Mouse (Mus musculus): ENCODE measurements around the gene Tmem50b. TPM values are rescaled to one million over a fixed set of nuclear protein-coding genes. Genes with fewer than 3 reads are reported as not detected.

The Tmem50b gene
- polyA plus RNA-seq, 1 experiment = 0.02 TPM

DNA sequence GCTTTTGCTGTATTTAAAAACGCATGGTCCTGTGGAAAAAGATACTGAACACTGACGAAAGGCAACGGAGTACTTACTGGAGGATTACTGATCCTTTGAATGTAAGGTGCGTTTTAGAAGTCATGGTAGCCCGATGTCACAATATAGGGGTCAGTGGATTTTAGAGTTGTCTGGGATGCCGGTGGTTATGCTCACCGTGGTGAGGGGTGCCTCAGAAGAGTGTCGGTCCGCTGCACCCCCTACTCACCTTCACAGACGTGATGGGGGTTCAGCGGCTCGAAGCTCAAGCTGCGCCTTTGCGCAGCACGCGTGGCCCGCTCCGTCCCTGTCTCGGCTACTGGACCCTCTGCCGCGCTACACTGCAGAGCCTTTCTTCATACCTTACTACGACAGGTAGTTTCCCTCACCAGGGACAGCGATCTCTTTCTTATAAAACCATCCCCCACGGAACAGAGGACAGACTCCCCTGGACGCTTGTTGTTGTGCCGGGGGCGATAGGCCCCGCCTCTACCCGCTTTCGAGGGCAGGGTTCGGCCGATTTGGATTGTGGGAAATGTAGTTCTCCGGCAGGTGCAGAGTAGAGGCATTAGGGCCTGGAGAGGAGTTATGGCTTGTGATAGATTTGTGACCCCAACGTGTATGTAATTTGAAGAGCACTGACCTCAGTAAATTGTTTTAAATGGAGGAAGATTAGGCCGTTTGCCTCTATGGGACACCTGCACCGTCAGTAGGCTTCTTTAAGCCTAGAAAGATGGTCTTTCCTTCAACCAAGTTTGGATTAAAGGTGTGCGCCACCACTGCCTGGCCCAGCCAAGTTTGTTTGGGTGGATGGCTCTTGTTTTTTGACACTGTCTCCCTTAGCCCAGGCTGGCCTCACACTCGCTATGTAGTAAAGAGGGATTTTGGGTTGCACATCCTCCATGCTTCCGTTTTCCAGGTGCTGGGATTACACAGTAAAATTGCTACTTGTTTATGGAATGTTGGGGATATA is 21.2 kb upstream of the Tmem50b start, which contains the start of gene Dnajc28:
Gene Dnajc28, minus strand, starts transcription at position 516 of the 991 bp plus-strand sequence.
- Histone ChIP-seq H3K27me3 (ENCODE audit: control insufficient read depth) (peaks cover 6% of the 10 kb centered on the region), H3K36me3 (ENCODE audit: control insufficient read depth) (peaks cover 45% of the 10 kb centered on the region), H3K9me3 (ENCODE audit: control insufficient read depth, low read length) (no peaks in the 10 kb centered on the region), H3K4me3 (replicated peaks) (peak within 1 kb of the TSS; percentile 80), H3K4me1 (ENCODE audit: control insufficient read depth) (peaks cover 13% of the 10 kb centered on the region)
- TF ChIP-seq TAL1 (IDR thresholded peaks at IDR 0.05; ENCODE audit: low read length) (no peak), GATA1 (IDR thresholded peaks at IDR 0.05; ENCODE audit: low read length) (no peak)

DNA sequence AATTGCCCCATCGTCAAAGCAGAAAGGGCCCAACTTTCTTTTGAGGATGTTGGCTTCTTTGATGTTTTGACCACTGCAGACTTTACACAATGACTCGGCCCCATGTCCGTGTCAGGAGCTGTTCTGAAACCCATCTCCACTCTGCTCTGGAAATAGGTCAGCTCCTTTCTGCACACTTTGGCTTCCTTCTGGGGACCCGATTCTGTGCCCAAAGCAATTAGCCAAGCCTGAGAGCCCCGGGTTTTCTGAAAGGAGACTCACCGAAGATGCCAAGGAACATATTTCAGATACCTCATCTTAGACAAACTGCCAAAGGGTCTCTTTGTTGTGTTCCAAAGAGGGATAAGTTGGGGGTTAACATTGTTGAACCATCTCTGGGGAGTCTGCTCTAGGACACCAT is 17.0 kb upstream of the Tmem50b start:
- peaks cover 13% of the 10 kb centered on the region for H3K4me1 ChIP-seq (ENCODE audit: control insufficient read depth)
- no peak overlapping the region for H3K4me3 ChIP-seq (replicated peaks)
- no peak for TF ChIP-seq GATA1 (IDR thresholded peaks at IDR 0.05; ENCODE audit: low read length)
- TF ChIP-seq TAL1 (IDR thresholded peaks at IDR 0.05; ENCODE audit: low read length) = no peak
- H3K9me3 ChIP-seq (ENCODE audit: control insufficient read depth, low read length) = no peaks in the 10 kb centered on the region
- H3K27me3 ChIP-seq (ENCODE audit: control insufficient read depth) = peaks cover 6% of the 10 kb centered on the region
- H3K36me3 ChIP-seq (ENCODE audit: control insufficient read depth) = peaks cover 3% of the 10 kb centered on the region; the same call in 1 of the 2 replicates

DNA sequence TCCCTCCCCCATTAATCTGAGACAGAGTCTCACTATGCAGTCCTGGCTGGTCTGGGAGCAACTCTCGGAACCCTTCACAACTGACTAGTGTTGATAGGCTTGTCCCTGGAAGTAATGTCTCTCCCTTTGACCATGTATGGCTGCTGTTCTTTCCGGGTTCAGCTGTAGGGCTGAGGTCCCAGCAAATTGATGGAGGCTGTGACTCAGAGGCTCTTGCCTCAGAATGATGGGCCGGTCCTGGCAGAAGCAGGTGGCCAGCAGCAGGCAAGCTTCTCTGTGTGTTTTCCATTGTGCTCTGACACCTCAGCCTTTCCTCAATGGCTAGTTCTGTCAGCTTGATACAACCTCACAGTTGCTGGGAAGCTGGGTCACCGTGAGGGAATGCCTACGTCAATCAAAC is 14.9 kb upstream of the Tmem50b start:
- H3K4me1 ChIP-seq (ENCODE audit: control insufficient read depth) = no peaks in the 10 kb centered on the region
- H3K4me3 ChIP-seq (replicated peaks) = no peak overlapping the region
- peaks cover 3% of the 10 kb centered on the region for H3K27me3 ChIP-seq (ENCODE audit: control insufficient read depth)
- TF ChIP-seq GATA1 (IDR thresholded peaks at IDR 0.05; ENCODE audit: low read length) (no peak), TAL1 (IDR thresholded peaks at IDR 0.05; ENCODE audit: low read length) (no peak)
- H3K9me3 ChIP-seq (ENCODE audit: control insufficient read depth, low read length) = no peaks in the 10 kb centered on the region
- no peaks in the 10 kb centered on the region for H3K36me3 ChIP-seq (ENCODE audit: control insufficient read depth)

GRCm38 (mm10) chr16:91611248-91611647 is 13.6 kb upstream of the Tmem50b start:
- no peak for TF ChIP-seq GATA1 (IDR thresholded peaks at IDR 0.05; ENCODE audit: low read length)
- no peak for TF ChIP-seq TAL1 (IDR thresholded peaks at IDR 0.05; ENCODE audit: low read length)
- Histone ChIP-seq H3K4me1 (ENCODE audit: control insufficient read depth) (no peaks in the 10 kb centered on the region), H3K4me3 (replicated peaks) (no peak overlapping the region)

DNA sequence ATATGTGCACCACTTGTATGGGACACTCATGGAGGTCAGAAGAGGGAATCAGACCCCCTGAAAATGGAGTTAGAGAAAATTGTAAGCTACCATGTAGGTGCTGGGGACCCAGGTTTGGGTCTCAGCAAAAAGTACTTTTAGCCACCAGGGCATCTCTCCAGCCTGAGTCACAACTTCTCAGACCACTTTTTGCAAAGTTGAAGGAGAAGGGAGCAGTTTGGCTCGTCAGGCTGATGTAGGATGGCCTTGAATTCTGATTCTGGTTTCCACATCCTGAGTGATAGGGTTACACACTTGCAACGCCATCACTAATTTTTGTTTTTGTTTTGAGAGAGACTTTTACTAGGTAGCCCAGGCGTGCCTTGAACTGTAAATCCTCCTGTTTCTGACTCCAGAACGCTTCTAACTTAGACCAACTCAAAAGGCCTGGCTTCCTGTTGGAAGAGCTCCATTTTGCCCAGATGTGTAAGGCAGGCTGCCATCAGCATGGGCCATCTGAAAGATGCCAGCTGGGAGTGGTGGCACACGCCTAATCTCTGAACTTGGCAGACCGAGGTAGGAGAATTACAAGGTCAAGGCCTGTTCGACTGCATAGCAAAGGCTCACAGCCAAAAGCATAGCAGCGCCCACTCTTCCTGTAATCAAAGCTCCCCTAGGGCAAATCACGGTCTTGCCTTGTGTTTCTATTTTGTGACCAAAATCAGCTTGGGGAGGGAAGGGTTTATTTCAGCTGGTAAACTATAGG is 12.1 kb upstream of the Tmem50b start:
- H3K27me3 ChIP-seq (ENCODE audit: control insufficient read depth) = no peaks in the 10 kb centered on the region
- H3K4me1 ChIP-seq (ENCODE audit: control insufficient read depth) = no peaks in the 10 kb centered on the region
- no peaks in the 10 kb centered on the region for H3K36me3 ChIP-seq (ENCODE audit: control insufficient read depth)
- no peak overlapping the region for H3K4me3 ChIP-seq (replicated peaks)
- no peaks in the 10 kb centered on the region for H3K9me3 ChIP-seq (ENCODE audit: control insufficient read depth, low read length)
- no peak for TF ChIP-seq GATA1 (IDR thresholded peaks at IDR 0.05; ENCODE audit: low read length)
- TF ChIP-seq TAL1 (IDR thresholded peaks at IDR 0.05; ENCODE audit: low read length) = no peak

More at GRCm38 (mm10) chr16:91611248-91611647, 13.6 kb upstream of the Tmem50b start:
- Histone ChIP-seq H3K27me3 (ENCODE audit: control insufficient read depth) (no peaks in the 10 kb centered on the region), H3K36me3 (ENCODE audit: control insufficient read depth) (no peaks in the 10 kb centered on the region), H3K9me3 (ENCODE audit: control insufficient read depth, low read length) (no peaks in the 10 kb centered on the region)

GRCm38 (mm10) chr16:91606958-91607357 is 9.4 kb upstream of the Tmem50b start:
- H3K4me3 ChIP-seq (replicated peaks) = no peak overlapping the region
- no peak for TF ChIP-seq TAL1 (IDR thresholded peaks at IDR 0.05; ENCODE audit: low read length)
- no peak for TF ChIP-seq GATA1 (IDR thresholded peaks at IDR 0.05; ENCODE audit: low read length)
- peaks cover 5% of the 10 kb centered on the region for H3K27me3 ChIP-seq (ENCODE audit: control insufficient read depth)
- no peaks in the 10 kb centered on the region for H3K9me3 ChIP-seq (ENCODE audit: control insufficient read depth, low read length)
- H3K4me1 ChIP-seq (ENCODE audit: control insufficient read depth) = no peaks in the 10 kb centered on the region
- no peaks in the 10 kb centered on the region for H3K36me3 ChIP-seq (ENCODE audit: control insufficient read depth)

DNA sequence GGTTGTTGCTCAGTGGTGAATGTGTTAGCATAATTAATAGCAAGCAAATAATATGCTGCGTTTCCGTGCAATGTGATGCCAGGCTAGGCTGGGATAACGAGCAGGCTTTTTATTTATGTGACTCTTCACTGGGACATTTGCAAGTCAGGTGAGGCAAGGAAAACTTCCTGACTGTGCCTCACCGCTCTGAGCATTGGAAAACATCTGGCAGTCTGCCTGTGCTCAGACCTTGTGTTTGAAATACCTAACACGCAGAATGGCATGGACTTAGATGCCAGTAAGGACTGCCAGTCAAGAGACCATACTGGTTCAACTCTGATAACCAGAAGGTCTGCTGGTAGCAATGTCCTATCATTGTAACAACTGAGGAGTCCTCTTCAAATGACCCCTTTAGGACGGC is 7.6 kb upstream of the Tmem50b start:
- no peaks in the 10 kb centered on the region for H3K36me3 ChIP-seq (ENCODE audit: control insufficient read depth)
- H3K4me1 ChIP-seq (ENCODE audit: control insufficient read depth) = no peaks in the 10 kb centered on the region
- H3K9me3 ChIP-seq (ENCODE audit: control insufficient read depth, low read length) = no peaks in the 10 kb centered on the region
- no peak overlapping the region for H3K4me3 ChIP-seq (replicated peaks)
- TF ChIP-seq TAL1 (IDR thresholded peaks at IDR 0.05; ENCODE audit: low read length) (no peak), GATA1 (IDR thresholded peaks at IDR 0.05; ENCODE audit: low read length) (no peak)
- peaks cover 17% of the 10 kb centered on the region for H3K27me3 ChIP-seq (ENCODE audit: control insufficient read depth)

- TF ChIP-seq GATA1 (IDR thresholded peaks at IDR 0.05; ENCODE audit: low read length) (no peak), TAL1 (IDR thresholded peaks at IDR 0.05; ENCODE audit: low read length) (no peak)
- Histone ChIP-seq H3K4me1 (ENCODE audit: control insufficient read depth) (peaks cover 17% of the 10 kb centered on the region), H3K27me3 (ENCODE audit: control insufficient read depth) (peaks cover 47% of the 10 kb centered on the region), H3K9me3 (ENCODE audit: control insufficient read depth, low read length) (no peaks in the 10 kb centered on the region), H3K36me3 (ENCODE audit: control insufficient read depth) (no peaks in the 10 kb centered on the region), H3K4me3 (replicated peaks) (no peak overlapping the region)
Measured at GRCm38 (mm10) chr16:91601693-91602092, 4.1 kb upstream of the Tmem50b start.

GRCm38 (mm10) chr16:91601081-91601480 is 3.5 kb upstream of the Tmem50b start:
- no peak overlapping the region for H3K4me3 ChIP-seq (replicated peaks)
- H3K27me3 ChIP-seq (ENCODE audit: control insufficient read depth) = peaks cover 53% of the 10 kb centered on the region
- no peak for TF ChIP-seq TAL1 (IDR thresholded peaks at IDR 0.05; ENCODE audit: low read length)
- TF ChIP-seq GATA1 (IDR thresholded peaks at IDR 0.05; ENCODE audit: low read length) = no peak

More at GRCm38 (mm10) chr16:91601081-91601480, 3.5 kb upstream of the Tmem50b start:
- Histone ChIP-seq H3K9me3 (ENCODE audit: control insufficient read depth, low read length) (no peaks in the 10 kb centered on the region), H3K4me1 (ENCODE audit: control insufficient read depth) (peaks cover 23% of the 10 kb centered on the region), H3K36me3 (ENCODE audit: control insufficient read depth) (no peaks in the 10 kb centered on the region)
